Mouse (Mus musculus): Measurements from ENCODE around the gene Ccnjl. TPM values are rescaled to one million over a fixed set of nuclear protein-coding genes. Genes with fewer than 3 reads are reported as not detected.

The Ccnjl gene
- total RNA-seq, 2 experiments from 2014 or later, result 1.0 to 1.3 TPM

- peak; percentile 29 for DNase-seq
Measured at GRCm38 (mm10) chr11:43626300-43626926, 97.8 kb downstream of the Ccnjl start.

GRCm38 (mm10) chr11:43626927-43627645 is 98.5 kb downstream of the Ccnjl start:
- DNase-seq, result no peak

GRCm38 (mm10) chr11:43631645-43632044 is 103.1 kb downstream of the Ccnjl start:
- no peak for DNase-seq

- DNase-seq, result no peak
Measured at GRCm38 (mm10) chr11:43632566-43632965, 104.0 kb downstream of the Ccnjl start.

GRCm38 (mm10) chr11:43633165-43633564 is 104.6 kb downstream of the Ccnjl start:
- no peak for DNase-seq

- peak; percentile 46 for DNase-seq
Measured at GRCm38 (mm10) chr11:43633658-43634401, 105.2 kb downstream of the Ccnjl start.

Other genes with a start within 250 kb of the Ccnjl start
- gene Pttg1, start 102.5 kb upstream of the Ccnjl start, total RNA-seq (2021), result 10 to 100 TPM; 21.9 to 23.3 TPM
- gene Slu7, start 95.0 kb upstream of the Ccnjl start, total RNA-seq (2021), result 10 to 100 TPM; 28.9 to 31.5 TPM
- 10 to 100 TPM; 27.9 to 31.1 TPM for gene C1qtnf2, start 54.5 kb upstream of the Ccnjl start, total RNA-seq (2021)
- gene 4933415A04Rik, start 58.3 kb downstream of the Ccnjl start, total RNA-seq (2021), result under 1 TPM; 0.26 to 0.45 TPM
- not detected for gene Fabp6, start 72.8 kb downstream of the Ccnjl start, total RNA-seq (2021)
- 10 to 100 TPM; 21.0 to 25.7 TPM for gene Pwwp2a, start 153.2 kb downstream of the Ccnjl start, total RNA-seq (2021)
- 10 to 100 TPM; 43.5 to 46.9 TPM for gene Ttc1, start 219.2 kb downstream of the Ccnjl start, total RNA-seq (2021)

Measured in gastrocnemius, postnatal 10 days (tissue).